Mouse (Mus musculus) embryonic facial prominence, embryonic 14.5 days (tissue): Measurements from ENCODE around the gene Enah. TPM values are rescaled to one million over a fixed set of nuclear protein-coding genes. Genes with fewer than 3 reads are reported as not detected.
A peak's percentile ranks its signal among the peaks of the same experiment; 100 is the strongest.

Experiments used
- ATAC-seq: fragments of 200-750 bp; cut with Nextera tagmentation; 2 replicates; pipeline ENCODE4 v1.8.0; 2017; ENCODE audit warnings: low read depth, moderate number of reproducible peaks, moderate TSS enrichment
- DNase-seq: peaks from one replicate; pipeline ENCODE4 v3.0.0-alpha.2; 2015; ENCODE audit warnings: low spot score
- H3K27ac ChIP-seq: fragments of 300-500 bp; sonication (generic); replicated peaks from 2 replicates; pipeline ENCODE4 v1.5.1; 2014; ENCODE audit warnings: low read depth, mild to moderate bottlenecking, low read length, moderate library complexity
- H3K27me3 ChIP-seq: fragments of 300-500 bp; sonication (generic); replicated peaks from 2 replicates; pipeline ENCODE4 v1.6.1; 2014; ENCODE audit warnings: low read length; ENCODE audit not compliant: control insufficient read depth, insufficient read depth
- H3K36me3 ChIP-seq: fragments of 300-500 bp; sonication (generic); 2 replicates; pipeline ENCODE4 v1.6.1; 2014; ENCODE audit warnings: low read length, mixed read lengths; ENCODE audit not compliant: control insufficient read depth, insufficient read depth
- H3K4me1 ChIP-seq: fragments of 300-500 bp; sonication (generic); 2 replicates; pipeline ENCODE4 v1.6.1; 2014; ENCODE audit warnings: antibody characterized with exemption, low read length; ENCODE audit not compliant: control insufficient read depth, insufficient read depth
- H3K4me2 ChIP-seq: fragments of 300-500 bp; sonication (generic); 2 replicates; pipeline ENCODE4 v1.6.1; 2014; ENCODE audit warnings: low read depth, mild to moderate bottlenecking, low read length, moderate library complexity, mixed read lengths
- H3K4me3 ChIP-seq: fragments of 300-500 bp; sonication (generic); 2 replicates; pipeline ENCODE4 v1.5.1; 2014; ENCODE audit warnings: low read depth, mild to moderate bottlenecking, low read length
- H3K9ac ChIP-seq: fragments of 300-500 bp; sonication (generic); 2 replicates; pipeline ENCODE4 v1.6.1; 2014; ENCODE audit warnings: low read depth, mild to moderate bottlenecking, low read length, moderate library complexity, mixed read lengths
- H3K9me3 ChIP-seq: fragments of 300-500 bp; sonication (generic); 2 replicates; pipeline ENCODE4 v1.6.1; 2016; ENCODE audit warnings: low read length; ENCODE audit not compliant: control insufficient read depth
- WGBS: fragments of 180-500 bp; shearing (Covaris S2); extraction: QIAGEN DNeasy Blood & Tissue Kit; methylation state at CpG from one replicate; pipeline ENCODE4 v1.1.7; 2014; 5-methylcytosine and 5-hydroxymethylcytosine counted together
- polyA plus RNA-seq: library from polyadenylated mRNA; unstranded; fragments of >200 nt; fragmentation: Nextera tagmentation; extraction: Ambion mirVana; gene quantifications from 2 replicates; pipeline ENCODE4 v1.2.1, GENCODE M21; 2014

Enah gene
- polyA plus RNA-seq, 1 experiment from 2014 or later = 23.7 TPM

GRCm38 (mm10) chr1:181928388-181928787 is 91.4 kb downstream of the Enah start:
- Histone ChIP-seq H3K4me3 (no peak overlapping the region), H3K4me2 (no peak overlapping the region), H3K27me3 (no peaks in the 10 kb centered on the region), H3K9ac (no peak overlapping the region), H3K9me3 (no peaks in the 10 kb centered on the region), H3K36me3 (peaks cover 25% of the 10 kb centered on the region), H3K4me1 (no peaks in the 10 kb centered on the region), H3K27ac (no peak overlapping the region)
- DNase-seq (no peak), ATAC-seq (no peak)
- 70% methylated on average over 5 of the region's 5 CpGs for WGBS

- DNase-seq = peak; percentile 72
- no peaks in the 10 kb centered on the region for H3K9me3 ChIP-seq
- 81% methylated on average over 24 of the region's 24 CpGs for WGBS
- no peak overlapping the region for H3K27ac ChIP-seq
- ATAC-seq = 0 out of 2 replicates have a peak, but pooled peaks have one; percentile 41
- H3K27me3 ChIP-seq = no peaks in the 10 kb centered on the region
- H3K4me1 ChIP-seq = no peaks in the 10 kb centered on the region
- H3K4me2 ChIP-seq = no peak overlapping the region
- no peak overlapping the region for H3K4me3 ChIP-seq
- peaks cover 33% of the 10 kb centered on the region for H3K36me3 ChIP-seq
- H3K9ac ChIP-seq = no peak overlapping the region
Observed at GRCm38 (mm10) chr1:181923384-181923783, 96.4 kb downstream of the Enah start.

- Histone ChIP-seq H3K27me3 (no peaks in the 10 kb centered on the region), H3K9ac (no peak overlapping the region), H3K27ac (no peak overlapping the region), H3K36me3 (peaks cover 40% of the 10 kb centered on the region), H3K9me3 (no peaks in the 10 kb centered on the region), H3K4me1 (no peaks in the 10 kb centered on the region), H3K4me2 (peak overlapping the region; percentile 15; the same call in 1 of the 2 replicates), H3K4me3 (no peak overlapping the region)
- DNase-seq (no peak), ATAC-seq (0 out of 2 replicates have a peak, but pooled peaks have one; percentile 35)
- WGBS = 78% methylated on average over 30 of the region's 37 CpGs
Observed at GRCm38 (mm10) chr1:181921580-181922494, 98.0 kb downstream of the Enah start.

GRCm38 (mm10) chr1:181911841-181912240 is 107.9 kb downstream of the Enah start:
- H3K4me1 ChIP-seq = no peaks in the 10 kb centered on the region
- no peak overlapping the region for H3K9ac ChIP-seq
- DNase-seq = no peak
- no peak for ATAC-seq
- H3K9me3 ChIP-seq = no peaks in the 10 kb centered on the region
- H3K4me2 ChIP-seq = no peak overlapping the region
- no peak overlapping the region for H3K27ac ChIP-seq
- no peak overlapping the region for H3K4me3 ChIP-seq
- peaks cover 36% of the 10 kb centered on the region; the same call in 1 of the 2 replicates for H3K36me3 ChIP-seq
- 93% methylated on average over 7 of the region's 7 CpGs for WGBS
- no peaks in the 10 kb centered on the region for H3K27me3 ChIP-seq

- no peaks in the 10 kb centered on the region for H3K9me3 ChIP-seq
- no peak overlapping the region for H3K4me2 ChIP-seq
- peaks cover 34% of the 10 kb centered on the region for H3K36me3 ChIP-seq
- 61% methylated on average over 11 of the region's 11 CpGs for WGBS
- H3K4me1 ChIP-seq = no peaks in the 10 kb centered on the region
- H3K4me3 ChIP-seq = no peak overlapping the region
- no peaks in the 10 kb centered on the region for H3K27me3 ChIP-seq
- no peak overlapping the region for H3K9ac ChIP-seq
- DNase-seq (peak; percentile 26), ATAC-seq (no peak)
- H3K27ac ChIP-seq = no peak overlapping the region
Observed at GRCm38 (mm10) chr1:181901706-181902373, 118.0 kb downstream of the Enah start.

- Histone ChIP-seq H3K4me2 (no peak overlapping the region), H3K9me3 (no peaks in the 10 kb centered on the region), H3K9ac (no peak overlapping the region), H3K27me3 (no peaks in the 10 kb centered on the region), H3K36me3 (peaks cover 24% of the 10 kb centered on the region), H3K4me3 (no peak overlapping the region), H3K4me1 (no peaks in the 10 kb centered on the region), H3K27ac (no peak overlapping the region)
- ATAC-seq (no peak), DNase-seq (no peak)
- 80% methylated on average over 1 of the region's 1 CpGs for WGBS
Observed at GRCm38 (mm10) chr1:181900846-181901245, 118.9 kb downstream of the Enah start.

- no peak for DNase-seq
- H3K36me3 ChIP-seq = peaks cover 14% of the 10 kb centered on the region
- no peak overlapping the region for H3K27ac ChIP-seq
- 73% methylated on average over 1 of the region's 1 CpGs for WGBS
- H3K4me2 ChIP-seq = no peak overlapping the region
- H3K9ac ChIP-seq = no peak overlapping the region
- H3K4me3 ChIP-seq = no peak overlapping the region
- H3K4me1 ChIP-seq = no peaks in the 10 kb centered on the region
- H3K27me3 ChIP-seq = no peaks in the 10 kb centered on the region
- ATAC-seq = no peak
- no peaks in the 10 kb centered on the region for H3K9me3 ChIP-seq
Observed at GRCm38 (mm10) chr1:181898961-181899360, 120.8 kb downstream of the Enah start.

- H3K9ac ChIP-seq = no peak overlapping the region
- DNase-seq (no peak), ATAC-seq (no peak)
- no peaks in the 10 kb centered on the region for H3K36me3 ChIP-seq
- no peaks in the 10 kb centered on the region for H3K9me3 ChIP-seq
- no peak overlapping the region for H3K4me2 ChIP-seq
- H3K4me1 ChIP-seq = no peaks in the 10 kb centered on the region
- 90% methylated on average over 10 of the region's 10 CpGs for WGBS
- H3K4me3 ChIP-seq = no peak overlapping the region
- no peak overlapping the region for H3K27ac ChIP-seq
- H3K27me3 ChIP-seq = no peaks in the 10 kb centered on the region
Observed at GRCm38 (mm10) chr1:181896991-181897390, 122.8 kb downstream of the Enah start.
